Mouse (Mus musculus) testis, adult 2 months (tissue): ENCODE data around the gene Amhr2. TPM values are rescaled to one million over a fixed set of nuclear protein-coding genes. Genes with fewer than 3 reads are reported as not detected.

Source experiments
- H3K27ac ChIP-seq: fragments of 200-500 bp; 2 replicates; pipeline ENCODE4 v1.5.1; 2012; ENCODE audit warnings: low read depth, low read length; ENCODE audit not compliant: control insufficient read depth, insufficient read depth
- H3K27me3 ChIP-seq: fragments of 200-500 bp; 2 replicates; pipeline ENCODE4 v1.6.1; 2012; ENCODE audit warnings: mild to moderate bottlenecking, low read length, moderate library complexity; ENCODE audit not compliant: control insufficient read depth, insufficient read depth
- H3K36me3 ChIP-seq: fragments of 200-500 bp; 2 replicates; pipeline ENCODE4 v1.6.1; 2012; ENCODE audit warnings: mild to moderate bottlenecking, low read length; ENCODE audit not compliant: control insufficient read depth, insufficient read depth
- H3K4me1 ChIP-seq: fragments of 200-500 bp; 2 replicates; pipeline ENCODE4 v1.6.1; 2012; ENCODE audit warnings: low read length; ENCODE audit not compliant: control insufficient read depth, insufficient read depth
- H3K4me3 ChIP-seq: fragments of 200-500 bp; 2 replicates; pipeline ENCODE4 v1.5.1; 2012; ENCODE audit warnings: low read depth, mild to moderate bottlenecking, low read length, moderate library complexity, mixed read lengths; ENCODE audit not compliant: control insufficient read depth
- CTCF ChIP-seq: fragments of 200-500 bp; IDR thresholded peaks from 2 replicates; pipeline ENCODE4 v1.5.1; 2012; ENCODE audit warnings: low read depth, mild to moderate bottlenecking, inconsistent platforms, low read length, moderate library complexity; ENCODE audit not compliant: control insufficient read depth, insufficient read depth, insufficient replicate concordance
- POLR2A ChIP-seq: fragments of 200-500 bp; IDR thresholded peaks from 2 replicates; pipeline ENCODE4 v1.6.1; 2012; ENCODE audit warnings: low read depth, mild to moderate bottlenecking, inconsistent platforms, low read length, moderate library complexity; ENCODE audit not compliant: control insufficient read depth
- polyA plus RNA-seq: library from polyadenylated mRNA; depleted of rRNA; stranded (reverse); fragments of >200 nt; gene quantifications from 2 replicates; pipeline ENCODE4 v1.2.3, GENCODE M21; 2012

Amhr2 gene
- polyA plus RNA-seq, 1 experiment: 168 TPM

DNA sequence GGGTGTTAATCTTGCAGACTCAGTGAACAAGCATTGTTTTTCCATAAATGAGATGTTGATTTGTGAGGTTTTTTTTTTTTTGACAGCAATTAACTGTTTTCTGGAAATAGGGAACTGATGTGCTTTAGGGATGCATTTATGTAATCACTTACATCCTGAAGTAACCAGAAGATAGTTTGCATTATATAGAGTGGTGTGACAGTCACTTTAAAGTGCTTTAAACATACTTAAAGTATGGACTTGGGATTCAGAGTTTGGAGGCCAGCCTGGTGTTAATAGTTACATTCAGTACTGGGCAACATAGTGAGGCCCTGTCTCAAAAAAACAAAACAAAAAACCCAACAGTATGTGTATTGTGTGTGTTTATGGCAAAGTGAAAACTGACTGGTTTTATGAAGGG is 26.6 kb downstream of the Amhr2 start:
- Histone ChIP-seq H3K27me3 (no peaks in the 10 kb centered on the region), H3K36me3 (peaks cover 2% of the 10 kb centered on the region; the same call in 1 of the 2 replicates), H3K4me3 (no peak overlapping the region), H3K27ac (no peak overlapping the region), H3K4me1 (no peaks in the 10 kb centered on the region)
- TF ChIP-seq POLR2A (no peak), CTCF (no peak)

DNA sequence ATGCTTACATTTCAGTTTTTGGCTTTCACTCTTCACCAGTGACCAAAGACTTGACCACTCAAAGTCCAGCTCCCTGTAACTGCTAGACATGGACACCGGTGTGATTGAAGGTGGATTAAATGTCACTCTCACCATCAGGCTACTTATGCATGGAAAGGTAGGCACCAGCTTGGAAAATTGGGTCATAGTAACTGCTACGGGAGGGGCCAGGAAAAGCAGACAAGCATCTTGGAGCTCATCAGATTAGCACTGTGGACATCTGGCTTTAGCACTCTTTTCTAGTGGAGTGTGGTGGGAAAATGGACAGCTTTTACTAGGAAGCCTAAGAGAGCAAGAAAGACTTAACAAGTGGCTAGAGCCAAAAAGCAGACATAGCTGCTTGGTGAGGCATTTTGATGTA is 28.1 kb downstream of the Amhr2 start:
- Histone ChIP-seq H3K4me3 (peak overlapping the region; percentile 6; the same call in 1 of the 2 replicates), H3K36me3 (peaks cover 2% of the 10 kb centered on the region), H3K4me1 (no peaks in the 10 kb centered on the region), H3K27ac (no peak overlapping the region), H3K27me3 (no peaks in the 10 kb centered on the region)
- no peak for TF ChIP-seq CTCF
- no peak for TF ChIP-seq POLR2A

DNA sequence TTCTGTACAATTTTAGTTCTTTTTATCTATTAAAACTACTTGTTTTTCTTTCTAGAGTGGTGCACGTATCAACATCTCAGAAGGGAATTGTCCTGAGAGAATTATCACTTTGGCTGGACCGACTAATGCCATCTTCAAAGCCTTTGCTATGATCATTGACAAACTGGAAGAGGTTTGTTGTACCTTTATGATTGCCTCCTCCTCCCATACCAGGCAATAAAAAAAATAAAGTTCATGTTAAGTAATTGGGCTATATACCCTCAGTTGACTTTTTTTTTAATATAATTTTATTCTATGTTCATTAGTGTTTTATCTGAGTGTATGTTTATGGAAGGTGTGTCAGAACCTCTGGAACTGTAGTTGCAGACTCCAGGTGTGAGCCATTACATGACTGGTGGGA is 29.4 kb downstream of the Amhr2 start:
- Histone ChIP-seq H3K4me3 (no peak overlapping the region), H3K27ac (no peak overlapping the region), H3K4me1 (no peaks in the 10 kb centered on the region), H3K27me3 (no peaks in the 10 kb centered on the region), H3K36me3 (peaks cover 2% of the 10 kb centered on the region)
- no peak for TF ChIP-seq POLR2A
- no peak for TF ChIP-seq CTCF

DNA sequence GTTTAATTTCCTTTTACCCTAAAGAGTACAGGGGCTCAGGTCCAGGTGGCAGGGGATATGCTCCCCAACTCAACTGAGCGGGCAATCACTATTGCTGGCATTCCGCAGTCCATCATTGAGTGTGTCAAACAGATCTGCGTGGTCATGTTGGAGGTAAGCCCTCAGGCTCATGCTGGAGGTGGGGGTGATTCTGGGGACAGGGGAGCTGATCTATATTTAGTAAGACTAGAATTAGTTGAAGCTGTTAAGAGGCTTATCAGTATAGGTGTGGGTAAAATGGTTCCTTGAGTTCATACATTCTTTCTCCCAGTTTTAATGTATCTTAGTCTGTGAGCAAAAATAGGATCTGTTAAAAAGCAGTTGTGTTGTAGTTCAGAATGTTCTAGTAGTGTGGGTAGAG is 38.0 kb downstream of the Amhr2 start:
- H3K4me3 ChIP-seq: no peak overlapping the region
- H3K27me3 ChIP-seq: no peaks in the 10 kb centered on the region
- peaks cover 4% of the 10 kb centered on the region for H3K36me3 ChIP-seq
- H3K27ac ChIP-seq: no peak overlapping the region
- TF ChIP-seq POLR2A (no peak), CTCF (no peak)
- H3K4me1 ChIP-seq: no peaks in the 10 kb centered on the region

DNA sequence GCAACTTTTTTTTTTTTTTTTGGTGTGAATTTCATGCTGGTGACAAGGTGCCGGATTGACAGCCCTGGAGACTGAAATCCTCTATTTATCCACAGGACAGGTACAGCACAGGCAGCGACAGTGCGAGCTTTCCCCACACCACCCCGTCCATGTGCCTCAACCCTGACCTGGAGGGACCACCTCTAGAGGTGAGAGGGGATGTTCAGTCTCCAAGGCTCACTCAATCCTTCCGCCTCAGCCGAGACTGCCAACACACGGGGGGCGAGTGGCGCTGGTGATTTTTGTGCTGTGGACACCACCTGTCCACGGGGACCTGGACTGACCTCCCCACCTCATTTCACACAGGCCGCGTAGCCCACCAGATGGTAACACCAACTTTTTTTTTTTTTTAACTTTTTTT is 40.7 kb downstream of the Amhr2 start:
- H3K27me3 ChIP-seq: no peaks in the 10 kb centered on the region
- peaks cover 6% of the 10 kb centered on the region for H3K36me3 ChIP-seq
- H3K4me1 ChIP-seq: no peaks in the 10 kb centered on the region
- TF ChIP-seq CTCF (no peak), POLR2A (no peak)
- peak overlapping the region; percentile 51 for H3K4me3 ChIP-seq
- H3K27ac ChIP-seq: no peak overlapping the region

DNA sequence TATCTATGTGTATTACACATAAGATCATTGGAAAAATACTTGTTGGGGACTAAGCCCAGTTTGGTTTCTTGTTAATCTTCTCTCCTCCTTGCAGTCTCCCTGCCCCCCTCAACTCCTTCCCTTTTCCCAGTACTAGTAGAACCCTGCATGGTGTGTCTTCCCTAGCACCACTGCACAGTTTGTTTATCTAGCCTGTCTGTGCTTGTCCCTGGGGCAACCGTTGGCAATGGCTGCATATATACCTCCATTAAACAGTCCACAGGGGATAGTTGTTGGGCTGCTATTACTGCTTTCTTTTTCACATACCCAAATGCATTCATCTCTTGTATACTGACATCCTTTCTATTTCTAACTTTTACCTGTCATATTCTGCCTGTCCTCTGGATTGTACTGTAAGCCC is 42.5 kb downstream of the Amhr2 start:
- no peak overlapping the region for H3K27ac ChIP-seq
- no peaks in the 10 kb centered on the region for H3K4me1 ChIP-seq

DNA sequence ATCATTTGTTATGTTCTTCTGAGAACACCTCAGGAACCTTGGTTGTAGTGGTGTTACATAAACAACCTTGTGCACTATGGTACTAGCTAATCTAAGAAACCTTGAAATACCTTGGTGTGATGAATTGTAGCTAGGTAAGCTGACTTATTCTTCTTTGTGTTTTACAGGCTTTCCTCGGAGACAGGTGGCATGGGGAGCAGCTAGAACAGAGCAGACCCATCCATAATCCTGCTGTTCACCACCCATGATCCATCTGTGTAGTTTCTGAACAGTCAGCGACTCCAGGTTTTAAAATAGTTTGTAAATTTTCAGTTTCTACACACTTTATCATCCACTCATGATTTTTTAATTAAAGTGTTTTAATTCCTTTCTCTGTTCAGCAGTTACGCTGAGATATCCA is 53.2 kb downstream of the Amhr2 start:
- TF ChIP-seq CTCF: no peak
- TF ChIP-seq POLR2A: no peak
- Histone ChIP-seq H3K4me3 (no peak overlapping the region), H3K27me3 (no peaks in the 10 kb centered on the region), H3K4me1 (no peaks in the 10 kb centered on the region), H3K36me3 (peaks cover 3% of the 10 kb centered on the region), H3K27ac (no peak overlapping the region)

More for the DNA sequence above, 42.5 kb downstream of the Amhr2 start:
- TF ChIP-seq CTCF (no peak), POLR2A (no peak)
- no peak overlapping the region for H3K4me3 ChIP-seq
- no peaks in the 10 kb centered on the region for H3K27me3 ChIP-seq
- H3K36me3 ChIP-seq: peaks cover 7% of the 10 kb centered on the region

DNA sequence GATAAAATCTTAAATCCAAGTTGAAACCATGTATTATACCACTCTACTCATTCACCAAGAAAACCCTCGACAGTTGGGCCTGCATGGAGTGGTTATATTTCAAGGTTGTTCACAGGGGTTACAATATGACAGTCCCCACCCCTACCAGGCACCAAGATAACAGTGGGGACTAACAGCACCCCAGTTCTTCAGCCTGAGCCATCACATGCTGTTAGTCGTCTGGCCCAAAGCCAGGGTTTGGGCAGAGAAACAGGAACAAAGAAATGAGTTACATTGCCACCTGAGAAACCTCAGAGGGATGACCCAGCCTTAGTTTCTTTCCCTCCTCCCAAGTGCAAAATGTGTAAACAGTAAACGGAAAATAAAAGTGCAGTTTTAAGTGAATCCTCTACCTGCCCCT is 54.2 kb downstream of the Amhr2 start:
- Histone ChIP-seq H3K4me1 (no peaks in the 10 kb centered on the region), H3K4me3 (no peak overlapping the region), H3K27me3 (no peaks in the 10 kb centered on the region), H3K27ac (no peak overlapping the region), H3K36me3 (peaks cover 1% of the 10 kb centered on the region; the same call in 1 of the 2 replicates)
- TF ChIP-seq CTCF: no peak
- no peak for TF ChIP-seq POLR2A
